Mouse (Mus musculus) liver, embryonic 15.5 days (tissue): ENCODE measurements around the gene Gm11549. TPM values are rescaled to one million over a fixed set of nuclear protein-coding genes. Genes with fewer than 3 reads are reported as not detected.
A peak's percentile ranks its signal among the peaks of the same experiment; 100 is the strongest.

Source experiments
- ATAC-seq: fragments of 200-750 bp; cut with Nextera tagmentation; 2 replicates; pipeline ENCODE4 v1.8.0; 2017; ENCODE audit warnings: moderate number of reproducible peaks, mild to moderate bottlenecking, moderate library complexity; ENCODE audit not compliant: insufficient read depth
- H3K27ac ChIP-seq: fragments of 300-500 bp; sonication (generic); replicated peaks from 2 replicates; pipeline ENCODE4 v1.5.1; 2015; ENCODE audit warnings: mild to moderate bottlenecking, inconsistent platforms
- H3K27me3 ChIP-seq: fragments of 300-500 bp; sonication (generic); 2 replicates; pipeline ENCODE4 v1.6.1; 2015; ENCODE audit warnings: mild to moderate bottlenecking, inconsistent platforms
- H3K36me3 ChIP-seq: fragments of 300-500 bp; sonication (generic); replicated peaks from 2 replicates; pipeline ENCODE4 v1.6.1; 2015; ENCODE audit warnings: moderate library complexity, mild to moderate bottlenecking, inconsistent platforms
- H3K4me1 ChIP-seq: fragments of 300-500 bp; sonication (generic); replicated peaks from 2 replicates; pipeline ENCODE4 v1.6.1; 2015; ENCODE audit warnings: inconsistent platforms
- H3K4me2 ChIP-seq: fragments of 300-500 bp; sonication (generic); 2 replicates; pipeline ENCODE4 v1.6.1; 2015; ENCODE audit warnings: moderate library complexity, mild to moderate bottlenecking, inconsistent platforms
- H3K4me3 ChIP-seq: fragments of 300-500 bp; sonication (generic); replicated peaks from 2 replicates; pipeline ENCODE4 v1.5.1; 2015; ENCODE audit warnings: mild to moderate bottlenecking, inconsistent platforms
- H3K9ac ChIP-seq: fragments of 300-500 bp; sonication (generic); 2 replicates; pipeline ENCODE4 v1.6.1; 2015; ENCODE audit warnings: moderate library complexity, mild to moderate bottlenecking, inconsistent platforms
- H3K9me3 ChIP-seq: fragments of 300-500 bp; sonication (generic); replicated peaks from 2 replicates; pipeline ENCODE4 v1.6.1; 2016; ENCODE audit warnings: inconsistent platforms
- WGBS: fragments of 180-500 bp; shearing (Covaris S2); methylation state at CpG from one replicate; pipeline ENCODE4 v1.1.7; 2015; ENCODE audit warnings: mixed read lengths; ENCODE audit not compliant: insufficient replicate concordance; 5-methylcytosine and 5-hydroxymethylcytosine counted together
- polyA plus RNA-seq: library from polyadenylated mRNA; unstranded; fragments of >200 nt; fragmentation: Nextera tagmentation; extraction: Ambion mirVana; gene quantifications from 2 replicates; pipeline ENCODE4 v1.2.1, GENCODE M21; 2015

The Gm11549 gene
- polyA plus RNA-seq, 1 experiment from 2014 or later: not detected

DNA sequence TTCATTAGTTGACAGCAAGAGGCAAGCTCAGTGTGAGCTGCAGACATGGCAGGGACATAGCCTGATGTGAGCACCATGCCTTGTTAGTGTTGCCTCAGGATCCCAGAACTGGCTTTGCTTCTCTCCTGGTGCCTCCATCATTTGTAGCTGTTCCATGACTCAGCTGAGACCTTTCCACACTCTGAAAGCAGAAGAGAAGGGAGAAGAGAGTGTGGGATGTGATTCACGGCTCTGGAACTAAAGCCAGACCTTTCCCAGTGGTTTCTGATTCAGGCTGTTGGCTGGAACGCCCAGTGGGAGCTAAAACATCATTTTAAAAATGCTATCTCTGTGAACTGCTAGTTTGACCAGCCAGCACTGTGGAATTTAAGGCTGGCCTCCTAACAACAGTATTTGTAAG, 19.1 kb upstream of the Gm11549 start:
- Histone ChIP-seq H3K4me3 (no peak overlapping the region), H3K4me2 (no peak overlapping the region), H3K9me3 (no peaks in the 10 kb centered on the region), H3K27me3 (no peaks in the 10 kb centered on the region), H3K36me3 (no peaks in the 10 kb centered on the region), H3K9ac (no peak overlapping the region), H3K4me1 (no peaks in the 10 kb centered on the region), H3K27ac (no peak overlapping the region)
- ATAC-seq: no peak
- 43% methylated on average over 2 of the region's 2 CpGs for WGBS

DNA sequence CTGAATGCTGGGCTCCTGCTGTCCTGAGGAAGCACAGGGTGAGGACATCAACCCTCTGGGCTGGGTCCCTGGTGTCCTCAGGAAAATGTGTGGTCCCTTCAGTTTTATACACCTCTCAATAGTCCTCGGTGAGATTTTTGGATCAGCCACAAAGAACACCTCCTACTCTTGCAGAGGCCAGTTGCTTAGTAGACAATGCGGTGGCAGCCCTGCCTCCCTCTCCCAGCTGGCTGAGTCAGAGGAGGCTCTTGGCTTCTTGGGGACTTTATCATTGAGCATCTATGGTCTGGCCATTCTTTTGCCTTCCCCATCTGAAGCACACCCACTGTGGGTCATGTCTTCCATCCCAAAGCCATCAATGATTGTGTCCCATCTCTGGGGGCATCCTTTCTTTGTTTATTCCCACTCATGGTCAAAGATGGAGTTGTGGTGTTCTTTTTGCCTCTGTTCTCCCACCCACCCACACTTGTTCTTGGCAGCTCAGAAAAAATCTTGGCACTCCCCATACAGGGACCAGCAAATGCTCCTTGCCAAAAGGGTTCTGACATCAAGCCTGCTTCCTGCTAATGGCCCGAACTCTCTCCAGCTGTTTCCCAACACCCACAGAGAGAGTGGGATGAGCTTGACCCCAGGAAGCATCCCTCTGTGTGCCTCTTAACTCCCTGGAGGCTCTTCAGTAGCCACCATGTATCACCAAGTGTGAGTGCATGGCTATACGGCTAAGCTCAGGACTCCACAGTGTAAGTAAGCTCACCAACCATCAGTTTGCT, 16.3 kb upstream of the Gm11549 start:
- H3K4me2 ChIP-seq: no peak overlapping the region
- H3K27ac ChIP-seq: no peak overlapping the region
- H3K9ac ChIP-seq: no peak overlapping the region
- H3K4me1 ChIP-seq: peaks cover under 1% of the 10 kb centered on the region; the same call in 1 of the 2 replicates
- H3K27me3 ChIP-seq: peaks cover 6% of the 10 kb centered on the region
- H3K9me3 ChIP-seq: no peaks in the 10 kb centered on the region
- no peaks in the 10 kb centered on the region for H3K36me3 ChIP-seq
- WGBS: 60% methylated on average over 4 of the region's 4 CpGs
- ATAC-seq: no peak
- H3K4me3 ChIP-seq: no peak overlapping the region

DNA sequence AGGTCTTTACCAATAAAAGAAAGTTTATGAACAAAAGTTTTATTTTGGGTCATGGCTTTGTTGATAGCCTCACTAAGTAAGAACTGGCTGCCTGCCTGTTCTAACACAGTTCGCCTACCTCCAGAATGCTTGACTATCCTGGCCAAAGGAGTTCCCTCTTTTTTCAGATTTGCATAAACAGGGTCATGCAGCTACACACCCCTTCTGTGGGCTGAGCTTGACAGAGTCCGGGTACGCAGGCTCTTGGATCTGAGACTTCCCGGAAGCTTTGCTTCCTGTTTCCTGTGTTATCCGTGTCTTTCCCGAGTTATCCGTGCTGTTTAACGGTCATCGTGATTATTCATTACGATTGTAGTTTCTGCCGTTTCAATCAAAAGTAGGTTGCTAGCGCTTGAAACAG, 14.4 kb upstream of the Gm11549 start:
- 62% methylated on average over 12 of the region's 12 CpGs for WGBS
- Histone ChIP-seq H3K27ac (no peak overlapping the region), H3K4me1 (peaks cover 4% of the 10 kb centered on the region; the same call in 1 of the 2 replicates), H3K27me3 (peaks cover 24% of the 10 kb centered on the region), H3K36me3 (no peaks in the 10 kb centered on the region), H3K9me3 (no peaks in the 10 kb centered on the region), H3K9ac (no peak overlapping the region), H3K4me2 (no peak overlapping the region), H3K4me3 (no peak overlapping the region)
- ATAC-seq: no peak

DNA sequence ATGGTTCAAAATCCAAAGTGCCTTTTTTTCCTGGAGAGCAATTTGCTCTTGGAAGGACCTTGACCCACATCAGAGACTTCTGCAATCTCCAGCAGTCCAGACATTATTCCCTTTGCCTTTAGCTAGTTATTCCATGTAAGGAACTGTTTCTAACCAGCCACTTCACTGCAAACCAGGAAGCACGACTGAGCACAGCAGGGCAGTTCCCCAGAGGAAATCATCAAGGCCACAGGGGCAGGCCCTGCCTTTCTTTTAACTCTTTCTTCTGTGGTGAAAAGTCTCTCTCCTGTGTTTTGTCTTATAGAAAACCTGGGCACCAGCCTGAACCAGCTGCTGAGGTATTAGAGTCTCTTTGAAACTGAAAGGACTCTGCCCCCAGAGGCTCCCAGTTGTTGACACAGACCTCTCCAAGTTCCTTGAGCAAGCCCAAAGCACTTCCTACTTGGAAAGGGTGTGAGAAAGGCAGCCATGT, 11.6 kb upstream of the Gm11549 start:
- peaks cover 4% of the 10 kb centered on the region; the same call in 1 of the 2 replicates for H3K4me1 ChIP-seq
- no peak for ATAC-seq
- H3K36me3 ChIP-seq: no peaks in the 10 kb centered on the region
- no peaks in the 10 kb centered on the region for H3K9me3 ChIP-seq
- H3K4me2 ChIP-seq: 0 out of 2 replicates have a peak overlapping the region, but pooled peaks have one; percentile 6
- WGBS: 6% methylated on average over 1 of the region's 1 CpGs
- H3K27me3 ChIP-seq: peaks cover 28% of the 10 kb centered on the region
- H3K27ac ChIP-seq: no peak overlapping the region
- no peak overlapping the region for H3K9ac ChIP-seq
- no peak overlapping the region for H3K4me3 ChIP-seq

DNA sequence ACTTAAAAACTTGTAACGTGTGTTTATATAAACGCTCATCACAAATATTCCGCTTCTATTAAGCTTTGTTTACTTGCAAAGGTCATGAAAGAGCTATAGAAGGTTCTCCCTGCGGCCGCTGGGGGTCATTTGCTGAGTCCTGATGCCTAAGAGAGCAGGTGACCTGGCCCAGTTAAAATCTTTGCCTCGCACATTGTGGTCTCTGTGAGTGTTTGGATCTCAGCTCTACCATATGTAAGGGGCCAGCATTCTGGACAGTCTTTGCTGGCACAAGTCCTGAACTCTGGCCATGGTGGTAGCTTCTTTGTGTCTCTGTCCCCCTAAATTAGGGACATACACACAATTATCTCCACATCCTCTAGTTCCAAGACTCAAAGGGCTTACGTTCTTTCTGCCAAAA, 11.1 kb upstream of the Gm11549 start:
- 44% methylated on average over 7 of the region's 7 CpGs for WGBS

DNA sequence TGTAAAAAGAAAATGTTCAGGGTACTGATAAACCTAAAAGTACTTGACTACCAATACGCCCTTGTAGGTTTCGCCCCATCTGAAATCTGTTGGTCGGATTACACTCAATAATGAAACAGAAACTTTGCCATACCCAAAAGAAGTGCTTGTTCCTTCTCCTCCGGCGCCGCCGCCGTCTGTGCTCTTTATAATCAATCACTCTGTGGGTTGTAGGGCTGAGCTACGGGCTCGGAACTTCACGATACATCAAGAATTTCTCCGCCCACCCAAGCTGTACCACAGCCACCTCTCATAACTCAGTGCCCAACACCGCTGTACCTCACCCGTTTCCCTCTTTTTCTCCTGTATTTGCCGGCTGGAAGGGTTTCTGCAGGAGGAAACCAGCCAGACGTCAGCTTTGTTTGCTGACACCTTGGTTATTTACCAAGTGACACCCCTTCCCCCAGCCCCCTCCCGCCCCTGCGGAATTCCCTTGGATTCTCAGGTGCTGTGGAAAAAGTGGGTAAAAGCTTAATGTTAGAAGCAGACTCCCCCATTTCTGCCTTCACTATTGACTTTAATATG, 10.4 kb upstream of the Gm11549 start:
- no peak overlapping the region for H3K9ac ChIP-seq
- WGBS: 6% methylated on average over 18 of the region's 18 CpGs

More for the DNA sequence above, 11.1 kb upstream of the Gm11549 start:
- Histone ChIP-seq H3K4me3 (no peak overlapping the region), H3K4me1 (peaks cover 4% of the 10 kb centered on the region; the same call in 1 of the 2 replicates), H3K27me3 (peaks cover 28% of the 10 kb centered on the region), H3K36me3 (no peaks in the 10 kb centered on the region), H3K9me3 (no peaks in the 10 kb centered on the region), H3K9ac (no peak overlapping the region), H3K4me2 (peak overlapping the region; percentile 6; the same call in 1 of the 2 replicates), H3K27ac (no peak overlapping the region)
- no peak for ATAC-seq

DNA sequence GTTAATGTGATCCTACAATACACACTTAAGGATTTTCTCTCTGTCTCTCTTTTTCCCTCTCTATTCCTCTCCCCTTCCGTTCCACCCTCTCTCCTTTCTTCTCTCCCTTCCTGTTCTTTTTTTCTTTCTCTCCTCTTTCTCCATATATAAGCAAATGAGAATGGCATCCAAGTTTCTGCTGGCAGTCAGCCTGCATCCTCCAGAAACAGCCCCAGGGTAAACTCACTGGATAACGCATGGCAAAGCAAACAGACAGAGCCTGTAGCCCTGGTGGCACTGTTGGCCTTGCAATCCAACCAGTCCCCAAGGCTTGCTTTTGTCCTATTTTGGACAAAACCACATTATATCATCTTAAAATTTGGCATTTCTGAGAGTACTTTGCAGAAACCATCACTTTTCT, 9.6 kb upstream of the Gm11549 start:
- H3K36me3 ChIP-seq: no peaks in the 10 kb centered on the region

More for the DNA sequence above, 10.4 kb upstream of the Gm11549 start:
- H3K36me3 ChIP-seq: no peaks in the 10 kb centered on the region
- no peaks in the 10 kb centered on the region for H3K9me3 ChIP-seq
- H3K27ac ChIP-seq: no peak overlapping the region
- H3K4me3 ChIP-seq: peak overlapping the region; percentile 40
- peak overlapping the region; percentile 56 for H3K4me2 ChIP-seq
- H3K4me1 ChIP-seq: peaks cover 4% of the 10 kb centered on the region; the same call in 1 of the 2 replicates
- peaks cover 28% of the 10 kb centered on the region for H3K27me3 ChIP-seq
- ATAC-seq: no peak

DNA sequence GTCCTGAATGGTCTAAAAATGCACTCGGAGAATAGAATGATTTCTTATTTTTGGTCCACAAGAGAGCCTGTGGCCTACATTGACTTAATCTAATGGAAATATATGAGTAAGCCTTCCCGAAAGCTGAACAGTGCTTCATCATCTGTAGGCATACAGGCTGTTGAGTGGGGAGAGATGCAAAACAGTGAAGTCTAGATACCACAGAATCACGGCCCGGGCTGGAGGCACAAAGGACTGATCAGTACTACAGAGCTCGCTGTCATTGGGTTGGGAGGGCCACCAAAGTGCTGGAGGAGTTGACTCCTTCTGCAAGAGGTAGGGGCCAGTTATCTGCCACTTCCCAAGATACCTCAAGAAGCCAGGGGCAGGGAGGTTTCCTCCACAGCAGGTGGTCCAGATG, 9.2 kb upstream of the Gm11549 start:
- H3K27ac ChIP-seq: no peak overlapping the region
- no peaks in the 10 kb centered on the region for H3K9me3 ChIP-seq
- peaks cover 4% of the 10 kb centered on the region; the same call in 1 of the 2 replicates for H3K4me1 ChIP-seq
- H3K4me2 ChIP-seq: no peak overlapping the region
- 50% methylated on average over 5 of the region's 5 CpGs for WGBS
- ATAC-seq: no peak
- H3K27me3 ChIP-seq: peaks cover 28% of the 10 kb centered on the region
- H3K4me3 ChIP-seq: no peak overlapping the region
- H3K36me3 ChIP-seq: no peaks in the 10 kb centered on the region
- no peak overlapping the region for H3K9ac ChIP-seq

More for the DNA sequence above, 9.6 kb upstream of the Gm11549 start:
- no peak overlapping the region for H3K4me3 ChIP-seq
- peaks cover 4% of the 10 kb centered on the region; the same call in 1 of the 2 replicates for H3K4me1 ChIP-seq
- peaks cover 28% of the 10 kb centered on the region for H3K27me3 ChIP-seq
- no peaks in the 10 kb centered on the region for H3K9me3 ChIP-seq
- no peak overlapping the region for H3K27ac ChIP-seq
- WGBS: 58% methylated on average over 2 of the region's 2 CpGs
- no peak overlapping the region for H3K9ac ChIP-seq
- no peak overlapping the region for H3K4me2 ChIP-seq
- ATAC-seq: no peak

DNA sequence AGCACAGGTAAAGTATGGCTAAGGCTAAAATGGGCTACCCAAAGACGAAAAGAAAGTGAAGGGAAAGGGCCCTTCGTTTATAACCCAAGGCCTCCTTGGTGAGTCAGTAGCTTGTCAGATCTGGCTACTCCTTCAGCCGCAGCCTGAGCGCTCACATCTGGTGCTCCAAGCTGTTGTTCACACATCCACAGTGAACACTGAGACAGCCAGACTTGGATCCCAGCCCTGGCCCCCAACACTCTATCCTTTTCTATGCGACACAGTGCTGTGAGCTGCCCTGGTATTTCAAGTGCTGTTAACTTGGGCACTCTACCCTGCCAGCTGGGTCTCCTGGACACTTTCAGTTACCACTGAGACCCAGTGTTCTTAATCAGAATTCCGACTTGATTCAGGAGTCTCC, 8.7 kb upstream of the Gm11549 start:
- Histone ChIP-seq H3K9me3 (no peaks in the 10 kb centered on the region), H3K4me2 (no peak overlapping the region), H3K4me3 (no peak overlapping the region), H3K4me1 (peaks cover 4% of the 10 kb centered on the region; the same call in 1 of the 2 replicates), H3K27ac (no peak overlapping the region), H3K36me3 (no peaks in the 10 kb centered on the region), H3K9ac (no peak overlapping the region), H3K27me3 (peaks cover 28% of the 10 kb centered on the region)
- 74% methylated on average over 6 of the region's 6 CpGs for WGBS
- ATAC-seq: no peak

DNA sequence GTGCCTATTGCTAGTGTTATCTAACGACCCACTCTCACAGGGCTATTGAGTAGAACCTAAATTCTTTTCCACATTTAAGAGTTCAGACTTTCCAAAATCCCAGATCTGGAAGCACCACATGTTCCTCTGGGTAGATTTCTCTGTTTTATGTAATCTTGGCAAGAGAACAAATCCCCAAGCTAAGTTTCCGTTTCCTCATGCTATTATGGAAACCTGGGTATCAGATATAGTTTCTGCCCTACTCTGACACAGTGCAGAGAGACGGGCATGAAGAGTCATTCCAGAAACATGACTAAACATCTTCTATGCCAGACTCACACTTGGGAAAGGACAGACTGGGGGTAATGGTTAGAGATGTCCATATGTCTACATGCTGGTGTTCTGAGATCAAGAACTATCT, 2.9 kb upstream of the Gm11549 start:
- Histone ChIP-seq H3K4me3 (no peak overlapping the region), H3K4me2 (no peak overlapping the region), H3K4me1 (no peaks in the 10 kb centered on the region), H3K27ac (no peak overlapping the region), H3K9ac (no peak overlapping the region), H3K36me3 (no peaks in the 10 kb centered on the region), H3K9me3 (no peaks in the 10 kb centered on the region), H3K27me3 (peaks cover 37% of the 10 kb centered on the region)
- no peak for ATAC-seq
- WGBS: 51% methylated on average over 3 of the region's 3 CpGs

DNA sequence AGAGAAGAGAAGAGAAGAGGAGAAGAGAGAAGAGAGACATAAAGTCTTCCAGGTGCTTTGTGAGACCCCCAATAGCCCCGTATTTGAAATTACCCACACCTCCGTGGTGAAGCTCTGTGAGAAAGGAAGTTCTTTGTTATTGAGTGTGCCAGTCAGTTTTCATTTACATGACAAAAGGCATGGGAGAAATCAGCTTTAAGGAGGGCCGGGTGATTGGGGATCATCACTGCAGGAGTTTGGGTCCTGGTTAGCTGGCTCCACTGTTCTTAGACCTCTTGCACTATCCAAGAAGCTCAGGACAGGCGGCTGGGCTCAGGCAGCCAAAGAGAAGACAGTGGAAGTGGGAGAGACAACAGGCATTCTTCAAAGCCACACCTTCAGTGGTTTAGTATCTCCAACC, 524 bp upstream of the Gm11549 start:
- peaks cover 37% of the 10 kb centered on the region for H3K27me3 ChIP-seq
- no peak for ATAC-seq
- no peak overlapping the region for H3K27ac ChIP-seq
- H3K4me3 ChIP-seq: no peak overlapping the region
- no peaks in the 10 kb centered on the region for H3K9me3 ChIP-seq
- H3K9ac ChIP-seq: no peak overlapping the region
- no peaks in the 10 kb centered on the region for H3K36me3 ChIP-seq
- 14% methylated on average over 4 of the region's 4 CpGs for WGBS
- H3K4me1 ChIP-seq: no peaks in the 10 kb centered on the region
- H3K4me2 ChIP-seq: no peak overlapping the region
